Mouse (Mus musculus) c-Kit-positive CD71-positive TER-119-positive erythroid progenitor cells, embryonic 14.5 days (primary cell): Measurements from ENCODE around the gene Erg.

Experiments used
- DNase-seq: peaks from one replicate; pipeline ENCODE4 v3.0.0-alpha.2; 2013; ENCODE audit warnings: low spot score

The Erg gene

GRCm38 (mm10) chr16:95586311-95586602, at the start of gene Erg:
Erg (minus strand) TSS chr16:95586593.
- no peak for DNase-seq

GRCm38 (mm10) chr16:95631816-95632215, 45.4 kb upstream of the Erg start:
- DNase-seq = no peak

GRCm38 (mm10) chr16:95623876-95624770, 37.7 kb upstream of the Erg start:
- DNase-seq = no peak

GRCm38 (mm10) chr16:95623056-95623455, 36.7 kb upstream of the Erg start:
- no peak for DNase-seq

DNA sequence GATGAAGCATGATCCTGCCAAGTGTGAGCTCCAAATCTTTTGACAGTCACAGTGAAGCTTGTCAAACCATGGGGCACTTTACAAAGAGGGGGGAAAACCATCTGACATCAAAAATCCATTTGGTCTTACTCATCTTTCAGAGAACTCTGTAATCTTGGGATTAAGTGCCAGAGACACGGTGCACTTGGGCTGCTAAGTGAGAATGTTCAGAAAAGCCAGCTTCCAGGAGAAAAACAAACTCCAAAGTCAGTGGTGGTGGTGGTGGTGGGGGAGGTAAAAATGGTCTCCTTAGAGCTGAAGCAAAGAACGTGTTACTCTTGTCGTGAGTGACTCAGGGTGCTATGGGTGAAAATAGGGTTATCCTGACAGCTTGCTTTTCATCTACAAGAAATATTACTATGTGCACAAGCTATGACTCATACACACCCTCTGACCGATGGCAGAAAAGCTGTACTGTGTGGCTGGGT, 33.5 kb upstream of the Erg start:
- no peak for DNase-seq

- DNase-seq = no peak
Observed at GRCm38 (mm10) chr16:95618206-95618605, 31.8 kb upstream of the Erg start.

DNA sequence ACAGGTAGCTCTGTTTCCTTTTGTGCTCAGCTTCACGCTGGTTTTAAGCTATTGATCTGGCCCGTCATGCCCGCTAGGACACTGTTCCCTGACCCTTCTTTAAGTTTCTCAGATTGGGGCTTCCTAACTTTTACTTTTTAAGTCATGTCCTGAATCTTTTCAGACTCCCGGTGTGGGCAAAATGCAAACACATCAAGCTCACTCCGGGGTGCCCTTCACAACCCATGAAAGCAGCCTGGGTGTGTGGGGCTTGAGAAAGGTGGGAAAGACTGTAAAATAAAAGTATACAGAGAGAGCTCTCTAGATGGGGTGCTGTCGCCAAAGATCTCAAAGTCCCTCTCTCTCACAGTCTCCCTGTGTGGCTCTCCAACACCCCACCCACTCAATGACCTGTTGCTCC, 31.3 kb upstream of the Erg start:
- no peak for DNase-seq

DNA sequence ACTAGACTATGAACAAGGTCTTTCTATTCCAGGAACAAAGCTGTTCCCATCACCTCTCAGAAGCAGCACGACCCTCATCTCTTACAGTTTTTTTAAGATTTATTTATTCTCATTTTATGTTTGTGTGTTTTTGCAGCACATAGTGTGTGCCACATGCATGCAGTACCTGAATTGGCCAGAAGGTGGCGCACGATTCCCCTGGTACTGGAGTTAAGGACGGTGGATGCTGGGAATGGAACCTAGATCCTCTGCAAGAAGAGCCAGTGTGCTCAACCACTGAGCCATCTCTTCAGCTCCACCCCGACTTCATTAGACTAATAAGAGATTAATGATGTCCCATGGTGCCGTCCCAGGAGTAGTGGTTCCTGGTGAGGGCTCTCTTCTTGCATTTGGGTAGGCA, 29.2 kb upstream of the Erg start:
- peak; percentile 26 for DNase-seq

GRCm38 (mm10) chr16:95614482-95614881, 28.1 kb upstream of the Erg start:
- DNase-seq = no peak

DNA sequence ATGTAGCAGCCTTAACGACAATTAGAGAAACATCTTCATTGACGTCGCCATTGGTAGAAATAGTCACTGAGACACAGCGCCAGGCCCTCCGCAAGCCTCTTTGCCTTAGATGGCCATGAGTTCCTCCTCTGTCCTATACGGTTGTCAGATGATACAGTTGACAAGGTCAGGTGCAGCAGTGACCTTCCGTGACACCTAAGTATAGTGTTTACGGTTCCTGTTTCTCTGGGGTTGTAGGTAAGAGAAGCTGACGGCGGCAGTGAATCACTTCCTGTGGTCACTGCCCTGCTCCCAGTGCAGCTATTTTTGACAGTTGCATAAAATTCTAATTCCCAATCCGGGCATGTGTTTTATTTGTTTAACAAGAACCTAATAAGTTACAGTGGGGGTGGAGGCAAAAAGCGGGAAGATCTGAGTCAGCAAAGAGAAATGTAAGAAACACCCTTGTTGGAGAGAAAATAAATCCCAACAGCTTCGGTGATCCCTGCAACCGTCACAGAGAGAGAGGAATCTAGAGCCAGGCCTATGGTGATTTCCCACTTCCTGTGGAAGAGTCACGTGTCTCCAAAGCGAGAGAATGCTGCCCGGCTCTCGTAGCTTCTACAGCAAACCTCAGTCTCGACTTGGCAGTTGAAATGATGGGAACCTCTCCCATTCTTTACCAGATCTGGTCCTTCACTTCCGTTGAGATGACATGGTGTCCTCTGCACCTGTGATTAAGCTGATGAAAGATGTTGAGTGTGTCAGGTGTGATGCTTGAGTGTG, 25.8 kb upstream of the Erg start:
- no peak for DNase-seq

DNA sequence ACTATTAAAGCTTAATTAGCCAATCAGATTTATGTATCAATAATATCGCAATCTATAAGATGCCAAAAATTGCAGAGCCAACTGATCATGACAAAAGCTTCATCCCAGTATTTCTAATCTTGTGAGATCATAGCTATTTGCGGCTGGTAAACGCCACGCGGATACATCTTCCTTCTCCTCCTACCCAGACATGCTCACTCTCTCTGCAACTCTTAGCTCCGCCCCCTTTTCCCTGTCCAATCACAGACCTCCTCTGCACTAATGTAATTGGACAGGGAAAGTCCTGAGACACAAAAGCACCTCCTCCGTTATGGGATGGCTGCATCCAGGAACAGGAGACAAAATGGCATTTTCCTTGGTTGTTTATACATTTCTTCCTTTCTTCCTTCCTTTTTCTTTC, 22.2 kb upstream of the Erg start:
- DNase-seq = no peak

- DNase-seq = peak; percentile 41
Observed at GRCm38 (mm10) chr16:95605304-95605703, 18.9 kb upstream of the Erg start.

- no peak for DNase-seq
Observed at GRCm38 (mm10) chr16:95602504-95602903, 16.1 kb upstream of the Erg start.

DNA sequence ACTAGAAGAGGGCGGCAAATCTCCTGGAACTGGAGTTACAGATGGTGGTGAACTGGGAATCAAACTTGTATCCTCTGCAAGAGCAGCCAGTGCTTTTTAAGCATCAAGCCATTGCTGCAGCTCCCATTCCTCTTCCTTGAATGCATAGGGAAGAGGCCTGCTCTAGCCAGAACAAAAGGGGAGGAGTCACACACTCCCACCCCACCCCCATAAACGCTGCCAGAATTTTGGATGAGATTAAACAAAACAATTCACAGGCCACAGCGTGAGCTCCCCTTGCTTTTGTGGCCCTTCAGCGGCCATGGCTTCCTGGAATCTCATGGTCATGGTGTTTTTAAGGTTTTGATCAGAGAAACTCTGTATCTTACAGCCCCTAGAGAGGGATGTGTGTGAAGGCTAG, 15.4 kb upstream of the Erg start:
- no peak for DNase-seq

GRCm38 (mm10) chr16:95601219-95601580, 14.8 kb upstream of the Erg start:
- no peak for DNase-seq

- DNase-seq = no peak
Observed at GRCm38 (mm10) chr16:95600572-95601218, 14.3 kb upstream of the Erg start.

DNA sequence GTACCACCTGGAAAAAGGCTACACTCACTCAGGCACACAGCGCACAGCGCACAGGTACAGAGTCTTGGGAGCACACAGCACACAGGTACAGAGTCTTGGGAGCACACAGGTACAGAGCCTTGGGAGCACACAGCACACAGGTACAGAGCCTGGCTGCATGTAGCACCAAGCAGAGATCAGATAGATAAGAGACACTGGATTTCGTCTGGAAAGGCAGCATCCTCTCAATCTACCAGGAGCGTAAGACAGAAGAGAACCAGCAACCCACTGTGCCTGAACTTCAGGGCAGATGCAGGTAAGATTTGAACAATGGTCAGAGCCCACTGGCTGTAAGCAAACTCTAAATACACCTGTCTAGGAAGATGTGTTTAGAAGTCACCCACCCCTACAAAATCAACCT, 12.5 kb upstream of the Erg start:
- DNase-seq = no peak

DNA sequence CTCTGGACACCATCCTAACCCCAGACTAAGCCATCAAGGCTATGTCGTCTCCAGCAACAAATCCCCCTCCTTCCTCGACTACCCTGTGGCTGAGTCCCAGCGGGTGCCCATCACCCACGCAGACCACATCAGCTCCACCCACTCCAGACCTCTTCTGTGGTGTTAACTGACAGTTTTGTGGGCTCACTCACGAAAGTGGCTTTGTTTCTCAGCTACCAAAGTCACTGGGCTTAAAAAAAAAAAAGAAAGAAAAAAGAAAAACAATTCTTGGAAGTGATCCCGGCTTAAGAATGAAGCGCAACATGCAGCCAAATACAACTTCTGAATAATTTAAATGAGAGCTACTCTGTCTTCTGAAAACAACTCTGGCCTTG, 11.2 kb upstream of the Erg start:
- DNase-seq = no peak

DNA sequence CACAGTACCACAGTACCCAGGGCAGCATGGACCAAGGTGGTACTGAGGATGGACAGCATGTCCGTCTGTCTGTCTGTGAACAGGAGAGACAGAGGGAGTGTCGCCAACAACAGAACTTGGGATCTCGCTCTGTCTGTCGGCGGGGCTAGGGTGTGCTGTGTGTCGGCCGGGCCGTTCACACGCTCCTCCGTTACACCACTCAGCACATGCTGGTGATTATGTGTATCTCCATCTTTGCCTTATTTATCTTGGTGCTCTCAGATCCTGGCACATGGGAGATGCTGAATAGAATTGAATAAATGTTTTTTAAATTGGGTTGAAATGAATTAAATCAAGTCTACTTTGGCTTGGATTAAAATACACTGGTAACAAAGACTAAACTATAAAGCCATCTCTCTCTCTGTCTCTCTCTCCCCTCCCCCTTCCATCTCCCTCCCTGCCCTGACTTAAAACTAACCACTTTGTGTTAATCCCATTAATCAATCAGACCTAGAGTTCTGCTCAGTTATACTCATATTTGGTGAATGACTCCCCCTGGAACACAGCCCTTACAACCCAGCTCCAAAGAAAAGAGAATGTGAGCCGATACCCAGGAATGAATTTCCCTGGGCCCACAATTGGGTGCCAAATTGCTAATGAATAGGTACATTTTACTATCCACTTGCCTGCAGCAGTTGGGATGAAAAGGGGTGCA, 10.6 kb upstream of the Erg start:
- DNase-seq = no peak

- no peak for DNase-seq
Observed at GRCm38 (mm10) chr16:95588849-95589248, 2.5 kb upstream of the Erg start.

- DNase-seq = no peak
Observed at GRCm38 (mm10) chr16:95586726-95587125, 333 bp upstream of the Erg start.

GRCm38 (mm10) chr16:95585541-95586310, 667 bp downstream of the Erg start:
- DNase-seq = no peak
